Mouse (Mus musculus): ENCODE measurements at regions not wholly inside any gene's neighbourhood (a gene's known extent, or its start where the extent isn't known, plus 50 kb on each side); places are given as distances from the start of the nearest gene placed in this dataset.

GRCm38 (mm10) chr1:35752636-35753035 is 315.6 kb upstream of the Hs6st1 start:
- Histone ChIP-seq H3K27me3 (ENCODE audit: insufficient read depth, poor library complexity, severe bottlenecking) (no peaks in the 10 kb centered on the region), H3K27ac (no peak overlapping the region), H3K4me1 (replicated peaks) (no peaks in the 10 kb centered on the region; the same call in 1 of the 2 replicates), H3K9me3 (0 out of 2 replicates have a peak, but pooled peaks cover 3% of the 10 kb centered on the region), H3K36me3 (no peaks in the 10 kb centered on the region), H3K4me3 (no peak overlapping the region)
- no peak for DNase-seq (ENCODE audit: low spot score)
- WGBS: 93% methylated on average over 9 of the region's 9 CpGs

- no peak for DNase-seq (ENCODE audit: low spot score)
- no peak overlapping the region for H3K27ac ChIP-seq
- H3K4me1 ChIP-seq (replicated peaks): no peaks in the 10 kb centered on the region; the same call in 1 of the 2 replicates
- no peaks in the 10 kb centered on the region for H3K27me3 ChIP-seq (ENCODE audit: insufficient read depth, poor library complexity, severe bottlenecking)
- H3K9me3 ChIP-seq: 0 out of 2 replicates have a peak, but pooled peaks cover 3% of the 10 kb centered on the region
- WGBS: 83% methylated on average over 11 of the region's 11 CpGs
- no peak overlapping the region for H3K4me3 ChIP-seq
- no peaks in the 10 kb centered on the region for H3K36me3 ChIP-seq
These were observed 314.0 kb upstream of the Hs6st1 start for GRCm38 (mm10) chr1:35754170-35754569.

GRCm38 (mm10) chr1:35759010-35759409 is 309.2 kb upstream of the Hs6st1 start:
- DNase-seq (ENCODE audit: low spot score): no peak
- Histone ChIP-seq H3K9me3 (0 out of 2 replicates have a peak, but pooled peaks cover 3% of the 10 kb centered on the region), H3K4me1 (replicated peaks) (no peaks in the 10 kb centered on the region), H3K27me3 (ENCODE audit: insufficient read depth, poor library complexity, severe bottlenecking) (no peaks in the 10 kb centered on the region), H3K27ac (no peak overlapping the region), H3K4me3 (no peak overlapping the region), H3K36me3 (no peaks in the 10 kb centered on the region)
- WGBS: 90% methylated on average over 12 of the region's 12 CpGs

- no peak for DNase-seq (ENCODE audit: low spot score)
- Histone ChIP-seq H3K27ac (no peak overlapping the region), H3K27me3 (ENCODE audit: insufficient read depth, poor library complexity, severe bottlenecking) (no peaks in the 10 kb centered on the region), H3K36me3 (no peaks in the 10 kb centered on the region), H3K4me3 (no peak overlapping the region), H3K9me3 (0 out of 2 replicates have a peak, but pooled peaks cover 3% of the 10 kb centered on the region), H3K4me1 (replicated peaks) (no peaks in the 10 kb centered on the region)
- 92% methylated on average over 4 of the region's 4 CpGs for WGBS
These were observed 308.6 kb upstream of the Hs6st1 start for GRCm38 (mm10) chr1:35759600-35759999.

GRCm38 (mm10) chr1:35763051-35763450 is 305.1 kb upstream of the Hs6st1 start:
- Histone ChIP-seq H3K27ac (no peak overlapping the region), H3K27me3 (ENCODE audit: insufficient read depth, poor library complexity, severe bottlenecking) (no peaks in the 10 kb centered on the region), H3K36me3 (no peaks in the 10 kb centered on the region), H3K4me3 (no peak overlapping the region), H3K9me3 (no peaks in the 10 kb centered on the region), H3K4me1 (replicated peaks) (no peaks in the 10 kb centered on the region)
- no peak for DNase-seq (ENCODE audit: low spot score)
- 92% methylated on average over 9 of the region's 9 CpGs for whole genome bisulfite sequencing

- H3K36me3 ChIP-seq: no peaks in the 10 kb centered on the region
- H3K27ac ChIP-seq: no peak overlapping the region
- DNase-seq (ENCODE audit: low spot score): no peak
- no peaks in the 10 kb centered on the region for H3K4me1 ChIP-seq (replicated peaks)
- no peaks in the 10 kb centered on the region for H3K9me3 ChIP-seq
- no peak overlapping the region for H3K4me3 ChIP-seq
- no peaks in the 10 kb centered on the region for H3K27me3 ChIP-seq (ENCODE audit: insufficient read depth, poor library complexity, severe bottlenecking)
- WGBS: 82% methylated on average over 10 of the region's 10 CpGs
These were observed 304.7 kb upstream of the Hs6st1 start for GRCm38 (mm10) chr1:35763456-35763855.

GRCm38 (mm10) chr1:35764068-35764467 is 304.1 kb upstream of the Hs6st1 start:
- WGBS: 87% methylated on average over 1 of the region's 1 CpGs
- no peaks in the 10 kb centered on the region for H3K27me3 ChIP-seq (ENCODE audit: insufficient read depth, poor library complexity, severe bottlenecking)
- no peaks in the 10 kb centered on the region for H3K9me3 ChIP-seq
- DNase-seq (ENCODE audit: low spot score): no peak
- H3K36me3 ChIP-seq: no peaks in the 10 kb centered on the region
- H3K4me1 ChIP-seq (replicated peaks): no peaks in the 10 kb centered on the region
- H3K27ac ChIP-seq: no peak overlapping the region
- no peak overlapping the region for H3K4me3 ChIP-seq

- Histone ChIP-seq H3K4me3 (no peak overlapping the region), H3K27me3 (ENCODE audit: insufficient read depth, poor library complexity, severe bottlenecking) (no peaks in the 10 kb centered on the region), H3K4me1 (replicated peaks) (no peaks in the 10 kb centered on the region), H3K36me3 (no peaks in the 10 kb centered on the region), H3K27ac (no peak overlapping the region), H3K9me3 (no peaks in the 10 kb centered on the region)
- 88% methylated on average over 4 of the region's 4 CpGs for WGBS
- DNase-seq (ENCODE audit: low spot score): no peak
These were observed 302.5 kb upstream of the Hs6st1 start for GRCm38 (mm10) chr1:35765692-35766091.

- Histone ChIP-seq H3K4me3 (no peak overlapping the region), H3K4me1 (replicated peaks) (no peaks in the 10 kb centered on the region), H3K27me3 (ENCODE audit: insufficient read depth, poor library complexity, severe bottlenecking) (no peaks in the 10 kb centered on the region), H3K9me3 (no peaks in the 10 kb centered on the region), H3K36me3 (no peaks in the 10 kb centered on the region), H3K27ac (no peak overlapping the region)
- no peak for DNase-seq (ENCODE audit: low spot score)
- WGBS: 93% methylated on average over 5 of the region's 5 CpGs
These were observed 301.9 kb upstream of the Hs6st1 start for GRCm38 (mm10) chr1:35766271-35766670.

GRCm38 (mm10) chr1:35772567-35772966 is 295.6 kb upstream of the Hs6st1 start:
- DNase-seq (ENCODE audit: low spot score): no peak
- no peaks in the 10 kb centered on the region for H3K4me1 ChIP-seq (replicated peaks)

GRCm38 (mm10) chr1:35774566-35774965 is 293.6 kb upstream of the Hs6st1 start:
- H3K27me3 ChIP-seq (ENCODE audit: insufficient read depth, poor library complexity, severe bottlenecking): no peaks in the 10 kb centered on the region
- H3K36me3 ChIP-seq: no peaks in the 10 kb centered on the region
- DNase-seq (ENCODE audit: low spot score): no peak
- no peaks in the 10 kb centered on the region for H3K4me1 ChIP-seq (replicated peaks)
- no peak overlapping the region for H3K27ac ChIP-seq
- no peaks in the 10 kb centered on the region for H3K9me3 ChIP-seq
- WGBS: 96% methylated on average over 2 of the region's 2 CpGs
- no peak overlapping the region for H3K4me3 ChIP-seq

More at GRCm38 (mm10) chr1:35772567-35772966, 295.6 kb upstream of the Hs6st1 start:
- 88% methylated on average over 6 of the region's 6 CpGs for WGBS
- H3K36me3 ChIP-seq: no peaks in the 10 kb centered on the region
- H3K4me3 ChIP-seq: no peak overlapping the region
- H3K9me3 ChIP-seq: no peaks in the 10 kb centered on the region
- no peaks in the 10 kb centered on the region for H3K27me3 ChIP-seq (ENCODE audit: insufficient read depth, poor library complexity, severe bottlenecking)
- no peak overlapping the region for H3K27ac ChIP-seq

GRCm38 (mm10) chr1:35782668-35783067 is 285.5 kb upstream of the Hs6st1 start:
- no peak overlapping the region for H3K4me3 ChIP-seq
- no peaks in the 10 kb centered on the region for H3K4me1 ChIP-seq (replicated peaks)
- H3K27me3 ChIP-seq (ENCODE audit: insufficient read depth, poor library complexity, severe bottlenecking): no peaks in the 10 kb centered on the region
- H3K36me3 ChIP-seq: no peaks in the 10 kb centered on the region
- no peak for DNase-seq (ENCODE audit: low spot score)
- H3K27ac ChIP-seq: no peak overlapping the region
- H3K9me3 ChIP-seq: no peaks in the 10 kb centered on the region
- WGBS: 77% methylated on average over 2 of the region's 2 CpGs

- WGBS: 85% methylated on average over 6 of the region's 6 CpGs
- no peaks in the 10 kb centered on the region for H3K36me3 ChIP-seq
- DNase-seq (ENCODE audit: low spot score): no peak
- no peaks in the 10 kb centered on the region for H3K27me3 ChIP-seq (ENCODE audit: insufficient read depth, poor library complexity, severe bottlenecking)
- no peak overlapping the region for H3K27ac ChIP-seq
- H3K9me3 ChIP-seq: no peaks in the 10 kb centered on the region
- H3K4me3 ChIP-seq: no peak overlapping the region
- H3K4me1 ChIP-seq (replicated peaks): no peaks in the 10 kb centered on the region
These were observed 284.8 kb upstream of the Hs6st1 start for GRCm38 (mm10) chr1:35783427-35783826.

GRCm38 (mm10) chr1:35786241-35786640 is 282.0 kb upstream of the Hs6st1 start:
- no peaks in the 10 kb centered on the region for H3K9me3 ChIP-seq
- H3K36me3 ChIP-seq: no peaks in the 10 kb centered on the region
- no peaks in the 10 kb centered on the region for H3K4me1 ChIP-seq (replicated peaks)
- no peaks in the 10 kb centered on the region for H3K27me3 ChIP-seq (ENCODE audit: insufficient read depth, poor library complexity, severe bottlenecking)
- no peak overlapping the region for H3K4me3 ChIP-seq
- H3K27ac ChIP-seq: no peak overlapping the region
- 91% methylated on average over 4 of the region's 4 CpGs for WGBS
- DNase-seq (ENCODE audit: low spot score): no peak
